Mouse (Mus musculus) heart, postnatal 0 days (tissue): ENCODE data around the gene Nhsl2.

ENCODE experiments used
- CTCF ChIP-seq: IDR thresholded peaks from 2 replicates; pipeline ENCODE4 v1.5.1; 2016; ENCODE audit warnings: antibody characterized with exemption, control low read depth, low read depth
- EP300 ChIP-seq: IDR thresholded peaks from 2 replicates; pipeline ENCODE4 v1.6.1; 2016; ENCODE audit warnings: antibody characterized with exemption, low read depth

DNA sequence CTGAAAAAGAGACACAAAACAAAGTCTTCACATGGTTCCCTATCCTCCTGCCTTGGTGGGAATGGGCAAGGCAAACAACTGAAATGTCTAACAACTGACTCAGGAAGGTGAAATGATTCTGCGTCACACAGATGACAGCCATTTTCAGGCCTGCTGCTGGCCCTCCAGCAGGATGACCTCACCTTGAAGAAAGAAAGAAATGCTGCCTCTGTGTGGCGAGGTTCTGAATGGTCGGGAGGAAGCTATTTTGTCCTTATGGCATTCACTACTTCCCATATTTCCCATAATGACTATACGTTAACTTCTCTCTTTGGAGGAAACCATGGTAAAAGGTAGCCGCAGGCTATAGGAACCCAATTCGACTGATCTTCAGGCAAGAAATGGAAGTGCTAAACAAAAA, 217.9 kb downstream of the Nhsl2 start:
- TF ChIP-seq CTCF (peak; percentile 15; the same call in 1 of the 2 replicates), EP300 (no peak)
